Mouse (Mus musculus) layer of hippocampus, postnatal 14 days (tissue): ENCODE measurements around the gene Rbms1. TPM values are rescaled to one million over a fixed set of nuclear protein-coding genes. Genes with fewer than 3 reads are reported as not detected.

Source experiments
- DNase-seq, 2 experiments: peaks; one replicate each; pipeline ENCODE4 v3.0.0; 2021 to 2022; ENCODE audit warnings: low spot score in 2 of 2, mixed read lengths in 1 of 2
- total RNA-seq, 2 experiments: library from RNA; stranded (reverse); gene quantifications; 2 replicates each; pipeline ENCODE4 v1.2.3; 2021

Rbms1 gene
- total RNA-seq, 2 experiments from 2014 or later = 17.9 to 19.1 TPM

GRCm38 (mm10) chr2:60787088-60787487 is 175.9 kb downstream of the Rbms1 start:
- DNase-seq = no peak

- peak; percentile 10 to 64 for DNase-seq
Measured at GRCm38 (mm10) chr2:60786289-60786688, 176.7 kb downstream of the Rbms1 start.

- DNase-seq = no peak
Measured at GRCm38 (mm10) chr2:60774501-60774900, 188.5 kb downstream of the Rbms1 start.

- DNase-seq = no peak
Measured at GRCm38 (mm10) chr2:60773592-60773991, 189.4 kb downstream of the Rbms1 start.

- no peak for DNase-seq
Measured at GRCm38 (mm10) chr2:60766420-60766819, 196.6 kb downstream of the Rbms1 start.

- peak in 1 of 2 experiments; percentile 2 for DNase-seq
Measured at GRCm38 (mm10) chr2:60756218-60756617, 206.8 kb downstream of the Rbms1 start.

GRCm38 (mm10) chr2:60755101-60755500 is 207.9 kb downstream of the Rbms1 start:
- DNase-seq = no peak

- no peak for DNase-seq
Measured at GRCm38 (mm10) chr2:60751274-60751673, 211.7 kb downstream of the Rbms1 start.

GRCm38 (mm10) chr2:60750591-60750990 is 212.4 kb downstream of the Rbms1 start:
- DNase-seq = no peak

GRCm38 (mm10) chr2:60748585-60748984 is 214.4 kb downstream of the Rbms1 start:
- no peak for DNase-seq

GRCm38 (mm10) chr2:60747590-60747989 is 215.4 kb downstream of the Rbms1 start:
- DNase-seq = no peak

GRCm38 (mm10) chr2:60744674-60745073 is 218.3 kb downstream of the Rbms1 start:
- DNase-seq = no peak

GRCm38 (mm10) chr2:60739389-60740137 is 223.4 kb downstream of the Rbms1 start:
- no peak for DNase-seq

- no peak for DNase-seq
Measured at GRCm38 (mm10) chr2:60730929-60731328, 232.1 kb downstream of the Rbms1 start.

GRCm38 (mm10) chr2:60730024-60730423 is 233.0 kb downstream of the Rbms1 start:
- DNase-seq = no peak

GRCm38 (mm10) chr2:60728902-60729585 is 233.9 kb downstream of the Rbms1 start:
- DNase-seq = no peak

GRCm38 (mm10) chr2:60724660-60725059 is 238.3 kb downstream of the Rbms1 start:
- no peak for DNase-seq

GRCm38 (mm10) chr2:60722967-60723366 is 240.0 kb downstream of the Rbms1 start:
- peak in 1 of 2 experiments; percentile 37 for DNase-seq

- DNase-seq = peak in 1 of 2 experiments; percentile 76
Measured at GRCm38 (mm10) chr2:60722514-60722913, 240.5 kb downstream of the Rbms1 start, which contains the start of gene Itgb6. Itgb6 (minus strand) TSS chr2:60722643.

- DNase-seq = peak in 1 of 2 experiments; percentile 42
Measured at GRCm38 (mm10) chr2:60720906-60721305, 242.1 kb downstream of the Rbms1 start.

GRCm38 (mm10) chr2:60720205-60720604 is 242.8 kb downstream of the Rbms1 start:
- DNase-seq = no peak

- peak in 1 of 2 experiments; percentile 35 for DNase-seq
Measured at GRCm38 (mm10) chr2:60717348-60717747, 245.6 kb downstream of the Rbms1 start.
